Mouse (Mus musculus) embryonic facial prominence, embryonic 12.5 days (tissue): ENCODE measurements around the gene Mov10l1. TPM values are rescaled to one million over a fixed set of nuclear protein-coding genes. Genes with fewer than 3 reads are reported as not detected.

ENCODE experiments used
- ATAC-seq: fragments of 200-750 bp; cut with Nextera tagmentation; 2 replicates; pipeline ENCODE4 v1.8.0; 2017; ENCODE audit not compliant: insufficient number of reproducible peaks, insufficient read depth, low FRiP score, low TSS enrichment
- H3K27ac ChIP-seq: fragments of 300-500 bp; sonication (generic); 2 replicates; pipeline ENCODE4 v1.5.1; 2016; ENCODE audit warnings: mild to moderate bottlenecking
- H3K27me3 ChIP-seq: fragments of 300-500 bp; sonication (generic); 2 replicates; pipeline ENCODE4 v1.6.1; 2016; ENCODE audit warnings: mild to moderate bottlenecking, moderate library complexity
- H3K36me3 ChIP-seq: fragments of 300-500 bp; sonication (generic); 2 replicates; pipeline ENCODE4 v1.6.1; 2016; ENCODE audit warnings: mild to moderate bottlenecking
- H3K4me1 ChIP-seq: fragments of 300-500 bp; sonication (generic); 2 replicates; pipeline ENCODE4 v1.6.1; 2016
- H3K4me2 ChIP-seq: fragments of 300-500 bp; sonication (generic); replicated peaks from 2 replicates; pipeline ENCODE4 v1.6.1; 2016; ENCODE audit warnings: mild to moderate bottlenecking, moderate library complexity
- H3K4me3 ChIP-seq: fragments of 300-500 bp; sonication (generic); 2 replicates; pipeline ENCODE4 v1.5.1; 2016; ENCODE audit warnings: mild to moderate bottlenecking
- H3K9ac ChIP-seq: fragments of 300-500 bp; sonication (generic); 2 replicates; pipeline ENCODE4 v1.6.1; 2016; ENCODE audit warnings: mild to moderate bottlenecking, moderate library complexity
- H3K9me3 ChIP-seq: fragments of 300-500 bp; sonication (generic); 2 replicates; pipeline ENCODE4 v1.6.1; 2016; ENCODE audit warnings: mild to moderate bottlenecking, moderate library complexity
- WGBS: fragments of 180-500 bp; shearing (Covaris S2); methylation state at CpG from one replicate; pipeline ENCODE4 v1.1.7; 2016; 5-methylcytosine and 5-hydroxymethylcytosine counted together
- polyA plus RNA-seq: library from polyadenylated mRNA; unstranded; fragments of >200 nt; fragmentation: Nextera tagmentation; extraction: Ambion mirVana; gene quantifications from 2 replicates; pipeline ENCODE4 v1.2.1, GENCODE M21; 2016

Gene Mov10l1
- polyA plus RNA-seq, 1 experiment from 2014 or later = 0.38 TPM

GRCm38 (mm10) chr15:89063001-89063400, 80.3 kb downstream of the Mov10l1 start:
- H3K9ac ChIP-seq = no peak overlapping the region
- 78% methylated on average over 7 of the region's 7 CpGs for WGBS
- H3K27me3 ChIP-seq = peaks cover 76% of the 10 kb centered on the region
- no peaks in the 10 kb centered on the region for H3K9me3 ChIP-seq
- H3K36me3 ChIP-seq = no peaks in the 10 kb centered on the region
- H3K27ac ChIP-seq = no peak overlapping the region
- no peak for ATAC-seq
- H3K4me2 ChIP-seq = no peak overlapping the region
- H3K4me1 ChIP-seq = peaks cover 6% of the 10 kb centered on the region; the same call in 1 of the 2 replicates
- no peak overlapping the region for H3K4me3 ChIP-seq

- no peak for ATAC-seq
- H3K27me3 ChIP-seq = peaks cover 76% of the 10 kb centered on the region
- 73% methylated on average over 6 of the region's 6 CpGs for WGBS
Measured at GRCm38 (mm10) chr15:89063536-89063935, 80.8 kb downstream of the Mov10l1 start.

GRCm38 (mm10) chr15:89064891-89065290, 82.2 kb downstream of the Mov10l1 start:
- H3K4me1 ChIP-seq = peaks cover 6% of the 10 kb centered on the region; the same call in 1 of the 2 replicates
- no peak overlapping the region for H3K4me3 ChIP-seq
- WGBS = 88% methylated on average over 5 of the region's 5 CpGs
- no peak overlapping the region for H3K4me2 ChIP-seq
- no peaks in the 10 kb centered on the region for H3K36me3 ChIP-seq
- H3K9ac ChIP-seq = no peak overlapping the region
- no peak overlapping the region for H3K27ac ChIP-seq
- no peak for ATAC-seq
- H3K27me3 ChIP-seq = peaks cover 76% of the 10 kb centered on the region
- no peaks in the 10 kb centered on the region for H3K9me3 ChIP-seq

More at GRCm38 (mm10) chr15:89063536-89063935, 80.8 kb downstream of the Mov10l1 start:
- H3K27ac ChIP-seq = no peak overlapping the region
- H3K4me2 ChIP-seq = no peak overlapping the region
- no peak overlapping the region for H3K9ac ChIP-seq
- no peak overlapping the region for H3K4me3 ChIP-seq
- peaks cover 6% of the 10 kb centered on the region; the same call in 1 of the 2 replicates for H3K4me1 ChIP-seq
- no peaks in the 10 kb centered on the region for H3K36me3 ChIP-seq
- H3K9me3 ChIP-seq = no peaks in the 10 kb centered on the region

- Histone ChIP-seq H3K36me3 (no peaks in the 10 kb centered on the region), H3K4me1 (peaks cover 6% of the 10 kb centered on the region; the same call in 1 of the 2 replicates), H3K9me3 (no peaks in the 10 kb centered on the region), H3K4me2 (peak overlapping the region; percentile 21; the same call in 1 of the 2 replicates), H3K27ac (no peak overlapping the region), H3K9ac (no peak overlapping the region), H3K27me3 (peaks cover 58% of the 10 kb centered on the region), H3K4me3 (0 out of 2 replicates have a peak overlapping the region, but pooled peaks have one; percentile 2)
- WGBS = 32% methylated on average over 35 of the region's 35 CpGs
- no peak for ATAC-seq
Measured at GRCm38 (mm10) chr15:89067609-89068008, 84.9 kb downstream of the Mov10l1 start.

- ATAC-seq = no peak
- Histone ChIP-seq H3K4me2 (0 out of 2 replicates have a peak overlapping the region, but pooled peaks have one; percentile 2), H3K9ac (no peak overlapping the region), H3K36me3 (no peaks in the 10 kb centered on the region), H3K4me1 (peaks cover 6% of the 10 kb centered on the region; the same call in 1 of the 2 replicates), H3K4me3 (no peak overlapping the region), H3K27me3 (peaks cover 57% of the 10 kb centered on the region), H3K9me3 (no peaks in the 10 kb centered on the region), H3K27ac (no peak overlapping the region)
- 33% methylated on average over 26 of the region's 26 CpGs for WGBS
Measured at GRCm38 (mm10) chr15:89068226-89068625, 85.5 kb downstream of the Mov10l1 start.

- H3K4me1 ChIP-seq = peaks cover 7% of the 10 kb centered on the region
- peaks cover 55% of the 10 kb centered on the region for H3K27me3 ChIP-seq
- H3K9ac ChIP-seq = no peak overlapping the region
- no peak overlapping the region for H3K27ac ChIP-seq
- H3K4me3 ChIP-seq = no peak overlapping the region
- H3K4me2 ChIP-seq = no peak overlapping the region
- WGBS = 72% methylated on average over 19 of the region's 19 CpGs
- H3K9me3 ChIP-seq = no peaks in the 10 kb centered on the region
- H3K36me3 ChIP-seq = no peaks in the 10 kb centered on the region
- ATAC-seq = no peak
Measured at GRCm38 (mm10) chr15:89069336-89069840, 86.7 kb downstream of the Mov10l1 start.

GRCm38 (mm10) chr15:89070606-89071005, 87.9 kb downstream of the Mov10l1 start:
- WGBS = 80% methylated on average over 24 of the region's 24 CpGs
- ATAC-seq = no peak
- H3K27me3 ChIP-seq = peaks cover 52% of the 10 kb centered on the region

GRCm38 (mm10) chr15:89073993-89074603, 91.4 kb downstream of the Mov10l1 start:
- Histone ChIP-seq H3K27me3 (peaks cover 17% of the 10 kb centered on the region), H3K4me2 (no peak overlapping the region), H3K9ac (no peak overlapping the region), H3K9me3 (no peaks in the 10 kb centered on the region), H3K4me3 (no peak overlapping the region), H3K4me1 (peaks cover 33% of the 10 kb centered on the region), H3K36me3 (no peaks in the 10 kb centered on the region), H3K27ac (no peak overlapping the region)
- WGBS = 74% methylated on average over 10 of the region's 10 CpGs
- ATAC-seq = no peak

More at GRCm38 (mm10) chr15:89070606-89071005, 87.9 kb downstream of the Mov10l1 start:
- no peaks in the 10 kb centered on the region for H3K36me3 ChIP-seq
- H3K9me3 ChIP-seq = no peaks in the 10 kb centered on the region
- no peak overlapping the region for H3K4me3 ChIP-seq
- no peak overlapping the region for H3K9ac ChIP-seq
- H3K4me1 ChIP-seq = peaks cover 17% of the 10 kb centered on the region
- no peak overlapping the region for H3K27ac ChIP-seq
- no peak overlapping the region for H3K4me2 ChIP-seq

GRCm38 (mm10) chr15:89074613-89075477, 92.1 kb downstream of the Mov10l1 start, which contains the start of gene Trabd:
Trabd (plus strand) TSS chr15:89075124.
- peak within 1 kb of the TSS; percentile 89 for H3K4me3 ChIP-seq
- peaks cover 33% of the 10 kb centered on the region for H3K4me1 ChIP-seq
- no peaks in the 10 kb centered on the region for H3K36me3 ChIP-seq
- peak within 1 kb of the TSS; percentile 84 for H3K27ac ChIP-seq
- 15% methylated on average over 11 of the region's 11 CpGs for WGBS
- H3K4me2 ChIP-seq = peak within 1 kb of the TSS; percentile 92
- peak; percentile 10; the same call in 1 of the 2 replicates for ATAC-seq
- H3K9me3 ChIP-seq = no peaks in the 10 kb centered on the region
- peak within 1 kb of the TSS; percentile 94 for H3K9ac ChIP-seq
- H3K27me3 ChIP-seq = peaks cover 9% of the 10 kb centered on the region

- H3K9ac ChIP-seq = peak overlapping the region; percentile 94
- peaks cover 33% of the 10 kb centered on the region for H3K4me1 ChIP-seq
- no peaks in the 10 kb centered on the region for H3K36me3 ChIP-seq
- peak overlapping the region; percentile 84 for H3K27ac ChIP-seq
- peak; percentile 88 for ATAC-seq
- H3K4me2 ChIP-seq = peak overlapping the region; percentile 92
- no peaks in the 10 kb centered on the region for H3K9me3 ChIP-seq
- 1% methylated on average over 52 of the region's 59 CpGs for WGBS
- peak overlapping the region; percentile 89 for H3K4me3 ChIP-seq
- peaks cover 3% of the 10 kb centered on the region; the same call in 1 of the 2 replicates for H3K27me3 ChIP-seq
Measured at GRCm38 (mm10) chr15:89075478-89076147, 92.9 kb downstream of the Mov10l1 start.

- H3K27ac ChIP-seq = peak overlapping the region; percentile 84
- peak overlapping the region; percentile 94 for H3K9ac ChIP-seq
- H3K9me3 ChIP-seq = no peaks in the 10 kb centered on the region
- whole genome bisulfite sequencing = under 1% methylated on average over 27 of the region's 39 CpGs
- H3K4me2 ChIP-seq = peak overlapping the region; percentile 92
- H3K4me3 ChIP-seq = peak overlapping the region; percentile 89
- no peaks in the 10 kb centered on the region for H3K27me3 ChIP-seq
- H3K4me1 ChIP-seq = peaks cover 33% of the 10 kb centered on the region
- peaks cover 2% of the 10 kb centered on the region; the same call in 1 of the 2 replicates for H3K36me3 ChIP-seq
- ATAC-seq = peak; percentile 62
Measured at GRCm38 (mm10) chr15:89076156-89076731, 93.5 kb downstream of the Mov10l1 start.
